Mouse (Mus musculus) liver, adult 2 months (tissue): ENCODE data around the gene Pgs1.

ENCODE experiments used
- CTCF ChIP-seq: fragments of 200-500 bp; IDR thresholded peaks from 2 replicates; pipeline ENCODE4 v1.5.1; 2011; ENCODE audit warnings: low read depth, low read length, control low read depth
- POLR2A ChIP-seq: fragments of 200-500 bp; IDR thresholded peaks from 2 replicates; pipeline ENCODE4 v1.6.1; 2011; ENCODE audit warnings: low read length, control low read depth; ENCODE audit not compliant: insufficient read depth; ENCODE audit errors: extremely low read depth

GRCm38 (mm10) chr11:117939741-117940285 is 46.3 kb upstream of the Pgs1 start:
- no peak for TF ChIP-seq CTCF
- TF ChIP-seq POLR2A, result no peak
